Mouse (Mus musculus) adrenal gland, postnatal 36 days (tissue): Measurements from ENCODE around the gene Fam71e1. TPM values are rescaled to one million over a fixed set of nuclear protein-coding genes. Genes with fewer than 3 reads are reported as not detected.

Source experiments
- DNase-seq, 2 experiments: peaks; one replicate each; pipeline ENCODE4 v3.0.0; 2021; ENCODE audit warnings: mixed read lengths in 1 of 2
- long read RNA-seq, 2 experiments: library from polyadenylated mRNA; stranded (forward); transcript quantifications; one replicate each; pipeline ENCODE4 v2.0.0; 2021; ENCODE audit warnings: borderline sequencing depth in 2 of 2
- total RNA-seq, 2 experiments: library from RNA; stranded (reverse); gene quantifications; 2 replicates each; pipeline ENCODE4 v1.2.3; 2021

Gene Fam71e1
- 1 to 10 TPM; 8.5 to 9.5 TPM for total RNA-seq
- long read RNA-seq, experiment 1, partial matches to known transcripts, result 2 of 3 reads
- long read RNA-seq, experiment 1, other reads (novel, unspliced or antisense), result 0 of 3 reads
- long read RNA-seq, experiment 2, partial matches to known transcripts, result 1 of 4 reads
- long read RNA-seq, experiment 2, other reads (novel, unspliced or antisense), result 3 of 4 reads

- peak; percentile 98 to 99 for DNase-seq
These were observed at the start of gene Fam71e1, which contains the start of gene Emc10 for GRCm38 (mm10) chr7:44495992-44496770. TSS of gene Fam71e1 (plus strand) at chr7:44496581. TSS of gene Emc10 (minus strand) at chr7:44496529.

- no peak for DNase-seq
These were observed 43.1 kb upstream of the Fam71e1 start for GRCm38 (mm10) chr7:44453256-44453655.

GRCm38 (mm10) chr7:44456302-44456701 lies 40.1 kb upstream of the Fam71e1 start:
- no peak for DNase-seq

- no peak for DNase-seq
These were observed 36.3 kb upstream of the Fam71e1 start for GRCm38 (mm10) chr7:44460067-44460466.

- DNase-seq, result no peak
These were observed 35.4 kb upstream of the Fam71e1 start for GRCm38 (mm10) chr7:44460767-44461502.

- DNase-seq, result no peak
These were observed 34.7 kb upstream of the Fam71e1 start for GRCm38 (mm10) chr7:44461503-44462217.

GRCm38 (mm10) chr7:44462218-44463055 lies 33.9 kb upstream of the Fam71e1 start:
- DNase-seq, result no peak

GRCm38 (mm10) chr7:44463056-44463425 lies 33.3 kb upstream of the Fam71e1 start:
- DNase-seq, result no peak

- DNase-seq, result no peak
These were observed 32.7 kb upstream of the Fam71e1 start for GRCm38 (mm10) chr7:44463556-44464225.

GRCm38 (mm10) chr7:44464511-44464910 lies 31.9 kb upstream of the Fam71e1 start:
- DNase-seq, result no peak

- DNase-seq, result no peak
These were observed 31.3 kb upstream of the Fam71e1 start, which contains the start of gene Aspdh for GRCm38 (mm10) chr7:44465111-44465510. TSS of gene Aspdh (plus strand) at chr7:44465391.

- DNase-seq, result no peak
These were observed 30.1 kb upstream of the Fam71e1 start for GRCm38 (mm10) chr7:44466006-44466887.

GRCm38 (mm10) chr7:44466888-44467311 lies 29.5 kb upstream of the Fam71e1 start:
- no peak for DNase-seq

- DNase-seq, result peak; percentile 94
These were observed 28.5 kb upstream of the Fam71e1 start, which contains the start of gene Josd2 for GRCm38 (mm10) chr7:44467811-44468411. TSS of gene Josd2 (plus strand) at chr7:44467980.

GRCm38 (mm10) chr7:44468644-44469285 lies 27.6 kb upstream of the Fam71e1 start:
- DNase-seq, result no peak

GRCm38 (mm10) chr7:44469677-44470675 lies 26.4 kb upstream of the Fam71e1 start:
- DNase-seq, result no peak
